Mouse (Mus musculus): Measurements from ENCODE around the gene Brca2.

DNA sequence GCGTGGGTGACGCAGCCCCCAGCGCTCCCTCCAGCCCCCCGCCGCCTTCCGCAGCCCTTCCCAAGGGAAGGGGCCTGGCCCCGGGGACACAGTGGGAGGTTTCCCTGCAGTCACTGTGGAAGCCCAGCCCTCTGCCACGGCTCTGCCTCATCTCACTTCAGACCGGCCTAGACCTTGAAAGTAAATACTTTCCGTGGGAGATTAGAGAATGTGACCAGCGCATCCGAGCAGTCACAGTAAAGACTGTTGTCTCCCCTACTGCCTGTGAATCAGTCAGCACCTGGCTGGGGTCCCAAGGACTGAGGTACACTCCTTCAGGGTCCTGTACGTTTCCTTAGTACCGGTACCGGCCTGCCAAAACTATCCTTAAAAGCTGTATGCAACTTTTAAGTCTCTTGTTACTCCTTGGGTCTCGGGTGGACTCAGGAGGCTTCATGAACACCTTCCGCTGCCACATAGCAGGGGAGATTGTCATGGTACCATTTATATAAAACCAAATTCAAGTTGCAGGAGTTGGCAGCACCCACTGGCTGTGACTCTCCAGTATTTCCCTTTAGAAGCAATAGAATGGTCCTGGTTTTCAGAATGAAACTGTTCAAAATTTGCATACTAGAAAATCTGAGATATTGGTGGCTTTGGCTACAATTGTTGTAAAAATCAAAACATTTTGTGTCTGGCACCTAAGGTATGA lies 72.4 kb downstream of the Brca2 start:
- TF ChIP-seq POLR2A (IDR thresholded peaks at IDR 0.05; ENCODE audit: low read depth, low read length) (no peak), CTCF (conservative IDR thresholded peaks at IDR 0.05; ENCODE audit: insufficient read depth, insufficient read length, low read depth, low read length) (no peak)

Measured in kidney, adult 2 months (tissue).